Mouse (Mus musculus): ENCODE data around the gene Olfr1014. TPM values are rescaled to one million over a fixed set of nuclear protein-coding genes. Genes with fewer than 3 reads are reported as not detected.
A peak's percentile ranks its signal among the peaks of the same experiment; 100 is the strongest.

The Olfr1014 gene
- total RNA-seq (2012; rRNA removed), result not detected in 2 replicates

DNA sequence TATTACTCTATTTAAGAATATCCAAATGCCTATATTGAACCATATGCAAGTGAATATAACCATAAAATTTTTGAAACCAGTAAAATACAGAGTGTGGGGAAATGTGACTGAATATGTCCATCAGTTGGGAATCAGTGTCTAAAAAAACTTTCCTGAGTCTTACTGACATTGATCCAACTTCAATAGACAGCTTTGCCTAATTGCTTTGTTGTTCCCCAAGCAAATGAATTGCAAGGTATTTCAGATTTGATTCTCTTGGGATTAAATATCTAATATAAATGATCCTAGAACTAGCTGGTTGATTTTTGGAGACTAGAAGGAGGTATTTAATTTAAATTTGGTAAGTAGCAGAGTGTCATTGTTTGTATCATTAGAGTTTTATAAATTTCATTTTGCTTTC, at the start of gene Olfr1014:
TSS of gene Olfr1014 (plus strand) at position 301 of the 400 bp plus-strand sequence.
- Histone ChIP-seq H3K9me3 (ENCODE audit: control insufficient read depth, insufficient read depth, low read depth, low read length) (no peaks in the 10 kb centered on the region), H3K36me3 (ENCODE audit: control insufficient read depth, insufficient read depth, low read length, poor library complexity, severe bottlenecking) (no peaks in the 10 kb centered on the region), H3K4me3 (ENCODE audit: insufficient read depth in 1 of 2, low read depth in 1 of 2, low read length in 2 of 2, poor library complexity in 1 of 2, severe bottlenecking in 1 of 2) (no peak within 1 kb of the TSS), H3K4me1 (ENCODE audit: control insufficient read depth in 2 of 2, insufficient read depth in 2 of 2, low read length in 2 of 2, poor library complexity in 1 of 2) (no peaks in the 10 kb centered on the region), H3K9ac (ENCODE audit: insufficient read depth, low read depth, low read length, poor library complexity, severe bottlenecking) (no peak within 1 kb of the TSS), H3K27ac (ENCODE audit: insufficient read depth, low read depth, low read length, poor library complexity, severe bottlenecking) (no peak within 1 kb of the TSS)
- in situ Hi-C loops (cut with MboI; ENCODE audit: low sequenced_read_pairs in 2 of 2, unreplicated experiment in 2 of 2), result no loop called here
- TF ChIP-seq HCFC1 (IDR thresholded peaks at IDR 0.05; ENCODE audit: borderline replicate concordance, insufficient read depth, low read length), result no peak
- no peak for DNase-seq (ENCODE audit: low read depth, low spot score)

DNA sequence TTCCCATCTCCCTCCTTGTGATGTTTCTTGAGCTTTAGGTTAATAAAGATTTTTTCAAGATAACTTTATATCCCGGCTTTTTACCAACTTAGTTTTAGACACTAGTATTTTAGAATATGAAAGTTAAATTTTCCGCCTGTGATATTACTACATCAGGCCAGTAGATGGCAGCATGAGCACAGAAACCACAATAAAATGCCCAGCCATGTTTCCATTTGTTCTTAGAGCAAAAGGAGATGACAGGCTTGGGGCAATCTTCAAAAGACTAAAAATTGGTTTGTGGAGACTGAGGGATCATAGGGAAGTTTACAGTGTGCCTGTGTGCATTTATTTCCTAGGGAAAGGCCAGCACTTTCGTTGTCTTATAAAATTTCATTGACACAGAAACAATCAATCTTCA, 46.7 kb upstream of the Olfr1014 start:
- H3K9me3 ChIP-seq (ENCODE audit: control insufficient read depth, insufficient read depth, low read depth, low read length), result no peaks in the 10 kb centered on the region
- H3K27ac ChIP-seq (ENCODE audit: insufficient read depth, low read depth, low read length, poor library complexity, severe bottlenecking), result no peak overlapping the region
- H3K4me3 ChIP-seq (ENCODE audit: insufficient read depth in 1 of 2, low read depth in 1 of 2, low read length in 2 of 2, poor library complexity in 1 of 2, severe bottlenecking in 1 of 2), result no peak overlapping the region
- no peaks in the 10 kb centered on the region for H3K4me1 ChIP-seq (ENCODE audit: control insufficient read depth in 2 of 2, insufficient read depth in 2 of 2, low read length in 2 of 2, poor library complexity in 1 of 2)
- H3K36me3 ChIP-seq (ENCODE audit: control insufficient read depth, insufficient read depth, low read length, poor library complexity, severe bottlenecking), result no peaks in the 10 kb centered on the region
- TF ChIP-seq ZC3H11A (IDR thresholded peaks at IDR 0.05; ENCODE audit: borderline replicate concordance, low read depth, low read length) (peak; percentile 83), MAFK (IDR thresholded peaks at IDR 0.05; ENCODE audit: insufficient read depth, low read depth, low read length) (no peak)
- H3K9ac ChIP-seq (ENCODE audit: insufficient read depth, low read depth, low read length, poor library complexity, severe bottlenecking), result no peak overlapping the region
- in situ Hi-C loops (cut with MboI; ENCODE audit: low sequenced_read_pairs in 2 of 2, unreplicated experiment in 2 of 2), result loop anchor here in 1 of 2 experiments (10.0 kb wide), 1 partner anchor 739 kb away; no protein-coding TSS in a partner anchor
- DNase-seq (ENCODE audit: low read depth, low spot score), result peak; percentile 19

GRCm38 (mm10) chr2:85753822-85754221, 18.7 kb upstream of the Olfr1014 start:
- Histone ChIP-seq H3K4me1 (ENCODE audit: control insufficient read depth in 2 of 2, insufficient read depth in 2 of 2, low read length in 2 of 2, poor library complexity in 1 of 2) (no peaks in the 10 kb centered on the region), H3K4me3 (ENCODE audit: insufficient read depth in 1 of 2, low read depth in 1 of 2, low read length in 2 of 2, poor library complexity in 1 of 2, severe bottlenecking in 1 of 2) (no peak overlapping the region), H3K36me3 (ENCODE audit: control insufficient read depth, insufficient read depth, low read length, poor library complexity, severe bottlenecking) (no peaks in the 10 kb centered on the region), H3K9ac (ENCODE audit: insufficient read depth, low read depth, low read length, poor library complexity, severe bottlenecking) (no peak overlapping the region), H3K27ac (ENCODE audit: insufficient read depth, low read depth, low read length, poor library complexity, severe bottlenecking) (no peak overlapping the region), H3K9me3 (ENCODE audit: control insufficient read depth, insufficient read depth, low read depth, low read length) (no peaks in the 10 kb centered on the region)
- DNase-seq (ENCODE audit: low read depth, low spot score), result no peak
- in situ Hi-C loops (cut with MboI; ENCODE audit: low sequenced_read_pairs in 2 of 2, unreplicated experiment in 2 of 2), result no loop called here
- no peak for TF ChIP-seq MAFK (IDR thresholded peaks at IDR 0.05; ENCODE audit: insufficient read depth, low read depth, low read length)
- no peak for TF ChIP-seq ZC3H11A (IDR thresholded peaks at IDR 0.05; ENCODE audit: borderline replicate concordance, low read depth, low read length)
- TF ChIP-seq ZNF384 (IDR thresholded peaks at IDR 0.05; ENCODE audit: low read depth, low read length), result no peak
- no peak for TF ChIP-seq HCFC1 (IDR thresholded peaks at IDR 0.05; ENCODE audit: borderline replicate concordance, insufficient read depth, low read length)
- TF ChIP-seq CHD2 (IDR thresholded peaks at IDR 0.05; ENCODE audit: low read depth, low read length), result no peak

DNA sequence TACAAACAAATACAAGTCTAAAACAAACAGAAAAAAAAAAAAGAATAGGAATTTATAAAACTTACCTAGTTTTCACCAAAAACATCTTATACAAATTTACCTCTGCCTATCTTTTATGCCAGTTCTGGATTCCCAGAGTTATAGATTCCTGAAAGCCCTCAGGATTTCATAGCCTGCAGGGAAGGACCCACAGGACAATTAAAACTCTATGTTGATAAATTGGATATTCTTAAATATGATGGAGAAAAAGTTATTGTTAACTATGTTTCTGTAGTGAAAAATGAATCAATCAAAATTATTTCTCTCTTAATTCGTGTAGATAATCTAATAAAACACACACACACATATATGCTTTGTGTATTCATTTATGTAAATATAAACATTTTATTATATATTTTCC, 9.8 kb upstream of the Olfr1014 start, which contains the start of gene Olfr1012:
TSS of gene Olfr1012 (minus strand) at position 101 of the 400 bp plus-strand sequence.
- Histone ChIP-seq H3K4me1 (ENCODE audit: control insufficient read depth in 2 of 2, insufficient read depth in 2 of 2, low read length in 2 of 2, poor library complexity in 1 of 2) (no peaks in the 10 kb centered on the region), H3K9me3 (ENCODE audit: control insufficient read depth, insufficient read depth, low read depth, low read length) (no peaks in the 10 kb centered on the region), H3K27ac (ENCODE audit: insufficient read depth, low read depth, low read length, poor library complexity, severe bottlenecking) (no peak within 1 kb of the TSS), H3K4me3 (ENCODE audit: insufficient read depth in 1 of 2, low read depth in 1 of 2, low read length in 2 of 2, poor library complexity in 1 of 2, severe bottlenecking in 1 of 2) (no peak within 1 kb of the TSS), H3K36me3 (ENCODE audit: control insufficient read depth, insufficient read depth, low read length, poor library complexity, severe bottlenecking) (no peaks in the 10 kb centered on the region), H3K9ac (ENCODE audit: insufficient read depth, low read depth, low read length, poor library complexity, severe bottlenecking) (no peak within 1 kb of the TSS)
- in situ Hi-C loops (cut with MboI; ENCODE audit: low sequenced_read_pairs in 2 of 2, unreplicated experiment in 2 of 2), result no loop called here
- TF ChIP-seq HCFC1 (IDR thresholded peaks at IDR 0.05; ENCODE audit: borderline replicate concordance, insufficient read depth, low read length), result no peak
- TF ChIP-seq MAFK (IDR thresholded peaks at IDR 0.05; ENCODE audit: insufficient read depth, low read depth, low read length), result no peak
- TF ChIP-seq ZNF384 (IDR thresholded peaks at IDR 0.05; ENCODE audit: low read depth, low read length), result no peak
- TF ChIP-seq ZC3H11A (IDR thresholded peaks at IDR 0.05; ENCODE audit: borderline replicate concordance, low read depth, low read length), result no peak
- no peak for TF ChIP-seq CHD2 (IDR thresholded peaks at IDR 0.05; ENCODE audit: low read depth, low read length)
- DNase-seq (ENCODE audit: low read depth, low spot score), result no peak

DNA sequence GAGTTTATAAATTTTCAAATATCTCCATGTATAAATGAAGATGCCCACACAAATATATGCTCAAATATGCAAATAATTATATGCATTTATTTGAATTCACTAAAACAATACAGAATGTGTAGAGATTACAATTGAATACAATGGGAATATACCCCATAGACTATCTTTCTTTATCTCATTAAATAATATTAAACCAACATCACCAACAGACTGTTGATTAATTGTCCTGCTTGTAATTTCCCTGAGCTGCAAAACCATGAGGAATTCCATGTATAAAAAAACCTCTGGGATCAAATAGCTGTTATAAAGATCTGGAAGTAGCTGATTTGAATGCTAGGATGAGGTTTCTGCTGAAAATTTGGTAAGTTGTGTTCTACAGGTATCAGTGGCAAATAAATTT, 5.7 kb upstream of the Olfr1014 start, which contains the start of gene Olfr1013:
TSS of gene Olfr1013 (plus strand) at position 301 of the 400 bp plus-strand sequence.
- in situ Hi-C loops (cut with MboI; ENCODE audit: low sequenced_read_pairs in 2 of 2, unreplicated experiment in 2 of 2), result no loop called here
- H3K4me1 ChIP-seq (ENCODE audit: control insufficient read depth in 2 of 2, insufficient read depth in 2 of 2, low read length in 2 of 2, poor library complexity in 1 of 2), result no peaks in the 10 kb centered on the region
- H3K27ac ChIP-seq (ENCODE audit: insufficient read depth, low read depth, low read length, poor library complexity, severe bottlenecking), result no peak within 1 kb of the TSS
- no peak for DNase-seq (ENCODE audit: low read depth, low spot score)
- no peaks in the 10 kb centered on the region for H3K9me3 ChIP-seq (ENCODE audit: control insufficient read depth, insufficient read depth, low read depth, low read length)
- H3K4me3 ChIP-seq (ENCODE audit: insufficient read depth in 1 of 2, low read depth in 1 of 2, low read length in 2 of 2, poor library complexity in 1 of 2, severe bottlenecking in 1 of 2), result no peak within 1 kb of the TSS
- H3K9ac ChIP-seq (ENCODE audit: insufficient read depth, low read depth, low read length, poor library complexity, severe bottlenecking), result no peak within 1 kb of the TSS
- H3K36me3 ChIP-seq (ENCODE audit: control insufficient read depth, insufficient read depth, low read length, poor library complexity, severe bottlenecking), result no peaks in the 10 kb centered on the region
- TF ChIP-seq HCFC1 (IDR thresholded peaks at IDR 0.05; ENCODE audit: borderline replicate concordance, insufficient read depth, low read length), result no peak
- TF ChIP-seq MAFK (IDR thresholded peaks at IDR 0.05; ENCODE audit: insufficient read depth, low read depth, low read length), result no peak
- no peak for TF ChIP-seq ZC3H11A (IDR thresholded peaks at IDR 0.05; ENCODE audit: borderline replicate concordance, low read depth, low read length)
- no peak for TF ChIP-seq ZNF384 (IDR thresholded peaks at IDR 0.05; ENCODE audit: low read depth, low read length)
- no peak for TF ChIP-seq CHD2 (IDR thresholded peaks at IDR 0.05; ENCODE audit: low read depth, low read length)
